Mouse (Mus musculus) myocyte (in vitro differentiated cells): ENCODE results near the gene Wdr25. TPM values are rescaled to one million over a fixed set of nuclear protein-coding genes. Genes with fewer than 3 reads are reported as not detected.
A peak's percentile ranks its signal among the peaks of the same experiment; 100 is the strongest.

Experiments
- H3K27me3 ChIP-seq: one replicate; pipeline ENCODE4 v1.6.1; 2011; ENCODE audit not compliant: control insufficient read depth, insufficient read depth, insufficient read length
- H3K36me3 ChIP-seq: one replicate; pipeline ENCODE4 v1.6.1; 2011; ENCODE audit not compliant: control insufficient read depth, insufficient read depth
- H3K4me2 ChIP-seq: one replicate; pipeline ENCODE4 v1.6.1; 2011; ENCODE audit warnings: low read depth, control low read depth
- H3K4me3 ChIP-seq: one replicate; pipeline ENCODE4 v1.5.1; 2011; ENCODE audit warnings: mild to moderate bottlenecking, control low read depth, moderate library complexity
- H3K79me2 ChIP-seq: one replicate; pipeline ENCODE4 v1.6.1; 2011; ENCODE audit not compliant: control insufficient read depth, insufficient read depth
- H3ac ChIP-seq: one replicate; pipeline ENCODE4 v1.6.1; 2011; ENCODE audit not compliant: control insufficient read depth, insufficient read length
- CEBPB ChIP-seq: IDR thresholded peaks from 2 replicates; pipeline ENCODE4 v1.6.1; 2011; ENCODE audit warnings: mild to moderate bottlenecking, moderate library complexity; ENCODE audit not compliant: poor library complexity, insufficient read depth, severe bottlenecking
- E2F4 ChIP-seq: IDR thresholded peaks from one replicate; pipeline ENCODE4 v1.6.1; 2011; ENCODE audit warnings: mild to moderate bottlenecking, control low read depth, moderate library complexity; ENCODE audit not compliant: insufficient read depth
- MAX ChIP-seq: IDR thresholded peaks from one replicate; pipeline ENCODE4 v1.6.1; 2011; ENCODE audit warnings: low read depth, mild to moderate bottlenecking, control low read depth
- MYOD1 ChIP-seq, 3 experiments: IDR thresholded peaks; one replicate each; pipeline ENCODE4 v1.6.1; 2011; ENCODE audit warnings: control low read depth in 2 of 3, low read depth in 2 of 3, mild to moderate bottlenecking in 2 of 3, moderate library complexity in 1 of 3; ENCODE audit not compliant: insufficient read length in 2 of 3, control insufficient read depth in 1 of 3
- MYOG ChIP-seq, 3 experiments: IDR thresholded peaks; one replicate each; pipeline ENCODE4 v1.6.1; 2011; ENCODE audit warnings: control low read depth in 2 of 3, low read depth in 2 of 3, mild to moderate bottlenecking in 2 of 3; ENCODE audit not compliant: insufficient read length in 2 of 3, control insufficient read depth in 1 of 3, insufficient read depth in 1 of 3
- POLR2A ChIP-seq: IDR thresholded peaks from one replicate; pipeline ENCODE4 v1.6.1; 2011; ENCODE audit warnings: low read depth, mild to moderate bottlenecking, control low read depth, moderate library complexity; ENCODE audit not compliant: insufficient read length
- POLR2AphosphoS2 ChIP-seq: IDR thresholded peaks from one replicate; pipeline ENCODE4 v1.6.1; 2011; ENCODE audit warnings: low read depth, control low read depth; ENCODE audit not compliant: insufficient read length
- REST ChIP-seq: IDR thresholded peaks from one replicate; pipeline ENCODE4 v1.6.1; 2011; ENCODE audit warnings: mild to moderate bottlenecking, control low read depth, moderate library complexity; ENCODE audit not compliant: insufficient read depth, insufficient read length
- SRF ChIP-seq: IDR thresholded peaks from one replicate; pipeline ENCODE4 v1.6.1; 2011; ENCODE audit warnings: low read depth; ENCODE audit not compliant: control insufficient read depth, insufficient read length
- TCF12 ChIP-seq: IDR thresholded peaks from one replicate; pipeline ENCODE4 v1.6.1; 2011; ENCODE audit warnings: mild to moderate bottlenecking, control low read depth; ENCODE audit not compliant: poor library complexity, insufficient read depth, severe bottlenecking
- TCF3 ChIP-seq: IDR thresholded peaks from one replicate; pipeline ENCODE4 v1.6.1; 2011; ENCODE audit warnings: low read depth, control low read depth; ENCODE audit not compliant: insufficient read length
- USF1 ChIP-seq: IDR thresholded peaks from one replicate; pipeline ENCODE4 v1.6.1; 2011; ENCODE audit warnings: low read depth, mild to moderate bottlenecking, control low read depth, moderate library complexity
- polyA plus RNA-seq: library from polyadenylated mRNA; unstranded; fragments of >200 nt; fragmentation: generic; extraction: Trizol; gene quantifications from one replicate; pipeline ENCODE4 v1.2.1, GENCODE M21; 2012; ENCODE audit warnings: missing spikeins

The Wdr25 gene
- polyA plus RNA-seq, 1 experiment, result 14.0 TPM

GRCm38 (mm10) chr12:108914198-108914597 is 20.8 kb downstream of the Wdr25 start:
- Histone ChIP-seq H3K4me3 (no peak overlapping the region), H3K36me3 (no peaks in the 10 kb centered on the region), H3K79me2 (no peaks in the 10 kb centered on the region), H3K4me2 (peak overlapping the region; percentile 30), H3ac (no peak overlapping the region), H3K27me3 (no peaks in the 10 kb centered on the region)
- no peak for TF ChIP-seq TCF3
- TF ChIP-seq POLR2A, result no peak
- peak; percentile 25; the same call in 1 of the 2 replicates for TF ChIP-seq CEBPB
- TF ChIP-seq MYOD1 (IDR thresholded peaks at IDR 0.05; ENCODE audit: control insufficient read depth in 1 of 3, insufficient read length in 2 of 3, low read depth in 2 of 3), result no peak
- no peak for TF ChIP-seq E2F4
- TF ChIP-seq MAX, result no peak

DNA sequence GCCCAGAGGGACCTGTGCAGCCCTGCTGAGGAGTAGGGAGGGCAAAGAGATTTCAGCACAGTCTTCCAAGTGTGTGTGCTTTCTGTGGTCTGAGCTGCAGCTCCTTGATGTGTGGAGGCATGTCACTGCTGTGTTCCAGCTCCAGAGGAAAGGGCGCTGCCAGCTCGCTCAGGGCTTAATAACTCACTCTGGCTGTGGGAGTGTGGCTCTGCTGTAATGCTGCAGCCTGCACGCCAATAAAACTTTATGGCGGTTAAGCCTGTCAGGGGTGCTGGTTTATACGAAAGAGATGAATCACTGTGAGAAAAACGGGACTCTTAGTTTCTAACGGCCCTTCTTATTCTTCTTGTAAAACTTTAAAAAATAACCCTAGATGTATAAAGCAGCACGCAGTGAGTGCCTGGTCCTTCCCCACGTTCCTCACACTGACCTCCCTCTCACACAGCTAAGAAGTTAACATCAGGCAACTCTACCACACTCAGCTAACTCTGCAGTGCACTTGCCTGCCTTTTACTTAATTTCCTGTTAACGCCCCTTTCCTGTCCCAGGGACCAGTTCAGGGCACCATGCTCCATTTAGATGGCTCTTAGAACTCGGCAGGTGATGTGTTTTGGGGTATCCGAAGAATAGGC is 21.4 kb downstream of the Wdr25 start:
- Histone ChIP-seq H3K27me3 (no peaks in the 10 kb centered on the region), H3K4me2 (peak overlapping the region; percentile 30), H3ac (no peak overlapping the region), H3K79me2 (no peaks in the 10 kb centered on the region), H3K4me3 (no peak overlapping the region), H3K36me3 (no peaks in the 10 kb centered on the region)
- no peak for TF ChIP-seq TCF3
- TF ChIP-seq POLR2A, result no peak
- no peak for TF ChIP-seq MYOG (IDR thresholded peaks at IDR 0.05; ENCODE audit: control insufficient read depth in 1 of 3, insufficient read depth in 1 of 3, insufficient read length in 2 of 3, low read depth in 2 of 3)
- no peak for TF ChIP-seq MAX
- no peak for TF ChIP-seq REST
- no peak for TF ChIP-seq SRF
- no peak for TF ChIP-seq MYOD1 (IDR thresholded peaks at IDR 0.05; ENCODE audit: control insufficient read depth in 1 of 3, insufficient read length in 2 of 3, low read depth in 2 of 3)
- no peak for TF ChIP-seq USF1
- TF ChIP-seq E2F4, result no peak
- no peak for TF ChIP-seq TCF12
- no peak for TF ChIP-seq POLR2AphosphoS2
- TF ChIP-seq CEBPB, result no peak

- no peak overlapping the region for H3K4me2 ChIP-seq
- no peaks in the 10 kb centered on the region for H3K36me3 ChIP-seq
Measured at GRCm38 (mm10) chr12:108915893-108916292, 22.5 kb downstream of the Wdr25 start.

GRCm38 (mm10) chr12:108916447-108917042 is 23.1 kb downstream of the Wdr25 start:
- Histone ChIP-seq H3ac (no peak overlapping the region), H3K79me2 (no peaks in the 10 kb centered on the region), H3K36me3 (no peaks in the 10 kb centered on the region), H3K4me3 (no peak overlapping the region), H3K4me2 (no peak overlapping the region), H3K27me3 (no peaks in the 10 kb centered on the region)
- TF ChIP-seq CEBPB (no peak), MYOD1 (IDR thresholded peaks at IDR 0.05; ENCODE audit: control insufficient read depth in 1 of 3, insufficient read length in 2 of 3, low read depth in 2 of 3) (no peak), POLR2A (no peak), E2F4 (no peak), MYOG (IDR thresholded peaks at IDR 0.05; ENCODE audit: control insufficient read depth in 1 of 3, insufficient read depth in 1 of 3, insufficient read length in 2 of 3, low read depth in 2 of 3) (no peak), REST (no peak)

More at GRCm38 (mm10) chr12:108915893-108916292, 22.5 kb downstream of the Wdr25 start:
- no peak overlapping the region for H3K4me3 ChIP-seq
- no peaks in the 10 kb centered on the region for H3K79me2 ChIP-seq
- H3ac ChIP-seq, result no peak overlapping the region
- no peaks in the 10 kb centered on the region for H3K27me3 ChIP-seq
- TF ChIP-seq REST (no peak), MYOD1 (IDR thresholded peaks at IDR 0.05; ENCODE audit: control insufficient read depth in 1 of 3, insufficient read length in 2 of 3, low read depth in 2 of 3) (no peak), TCF12 (no peak), E2F4 (no peak)

DNA sequence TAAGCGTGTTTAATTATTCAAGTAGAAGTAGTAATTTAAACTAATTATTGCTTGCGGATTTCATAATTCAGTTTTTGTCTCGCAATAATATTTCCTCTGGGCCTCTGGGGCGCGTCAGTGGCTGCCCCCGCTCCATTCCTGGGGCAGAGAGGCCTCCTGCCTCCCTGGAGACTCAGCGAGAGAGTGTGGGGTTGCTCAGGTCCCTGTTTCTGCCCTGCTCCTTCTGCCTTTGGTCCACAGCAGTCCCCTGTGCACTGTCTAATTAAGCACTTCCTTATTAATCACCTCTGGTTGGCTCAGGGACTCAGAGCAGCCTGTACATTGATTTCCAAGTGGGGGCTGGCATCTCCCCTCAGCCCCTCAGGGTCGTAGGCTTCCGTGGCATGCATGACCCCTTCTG is 24.1 kb downstream of the Wdr25 start:
- no peak overlapping the region for H3K4me3 ChIP-seq
- no peaks in the 10 kb centered on the region for H3K27me3 ChIP-seq
- no peak overlapping the region for H3K4me2 ChIP-seq
- TF ChIP-seq POLR2A, result no peak
- no peak for TF ChIP-seq TCF12
- no peak for TF ChIP-seq MYOG (IDR thresholded peaks at IDR 0.05; ENCODE audit: control insufficient read depth in 1 of 3, insufficient read depth in 1 of 3, insufficient read length in 2 of 3, low read depth in 2 of 3)
- TF ChIP-seq TCF3, result no peak
- TF ChIP-seq E2F4, result no peak
- TF ChIP-seq REST, result no peak
- TF ChIP-seq USF1, result no peak
- TF ChIP-seq MYOD1 (IDR thresholded peaks at IDR 0.05; ENCODE audit: control insufficient read depth in 1 of 3, insufficient read length in 2 of 3, low read depth in 2 of 3), result no peak
- no peak for TF ChIP-seq MAX
- TF ChIP-seq CEBPB, result no peak
- TF ChIP-seq SRF, result no peak
- TF ChIP-seq POLR2AphosphoS2, result no peak
- H3K36me3 ChIP-seq, result no peaks in the 10 kb centered on the region
- no peaks in the 10 kb centered on the region for H3K79me2 ChIP-seq
- no peak overlapping the region for H3ac ChIP-seq
